Mouse (Mus musculus) left cerebral cortex, postnatal 25 days (tissue): Measurements from ENCODE around the gene Prps2. TPM values are rescaled to one million over a fixed set of nuclear protein-coding genes. Genes with fewer than 3 reads are reported as not detected.
"Not testable (repeated sequence)": the region's sequence is repeated elsewhere in the genome, so short reads cannot be mapped to it uniquely, and the experiment has no call there.

Experiments used
- DNase-seq, 2 experiments: peaks; one replicate each; pipeline ENCODE4 v3.0.0; 2022; ENCODE audit warnings: low spot score in 2 of 2, mixed read lengths in 1 of 2
- intact Hi-C: fragments of 180-260 bp; cut with DNase I; formaldehyde crosslinking; loops from one replicate; pipeline ENCODE4 v1.15.1; 2025
- total RNA-seq, 2 experiments: library from RNA; stranded (reverse); gene quantifications; 2 replicates each; pipeline ENCODE4 v1.2.3; 2021

The Prps2 gene
- total RNA-seq, 2 experiments from 2014 or later = 26.0 to 26.1 TPM

- no peak for DNase-seq
- intact Hi-C loops = no loop called here
These were observed 52.9 kb downstream of the Prps2 start for GRCm38 (mm10) chrX:167329620-167330019.

GRCm38 (mm10) chrX:167329098-167329497, 53.5 kb downstream of the Prps2 start:
- peak; percentile 2 to 39 for DNase-seq
- intact Hi-C loops = no loop called here

GRCm38 (mm10) chrX:167328519-167328918, 54.0 kb downstream of the Prps2 start:
- no peak for DNase-seq
- intact Hi-C loops = no loop called here

GRCm38 (mm10) chrX:167323742-167324141, 58.8 kb downstream of the Prps2 start:
- intact Hi-C loops = no loop called here
- DNase-seq = no peak

- intact Hi-C loops = no loop called here
These were observed 61.2 kb downstream of the Prps2 start for GRCm38 (mm10) chrX:167321233-167321806.

GRCm38 (mm10) chrX:167318819-167319396, 63.6 kb downstream of the Prps2 start:
- intact Hi-C loops = no loop called here
- peak in 1 of 2 experiments; percentile 24 for DNase-seq

More at GRCm38 (mm10) chrX:167321233-167321806, 61.2 kb downstream of the Prps2 start:
- DNase-seq = no peak

- no peak for DNase-seq
- intact Hi-C loops = no loop called here
These were observed 66.8 kb downstream of the Prps2 start for GRCm38 (mm10) chrX:167315766-167316165.

GRCm38 (mm10) chrX:167315093-167315726, 67.3 kb downstream of the Prps2 start:
- DNase-seq = no peak
- intact Hi-C loops = no loop called here

GRCm38 (mm10) chrX:167302061-167302460, 80.5 kb downstream of the Prps2 start:
- intact Hi-C loops, DNase-seq: not testable (repeated sequence)

Other genes starting within 250 kb of the Prps2 start
- gene Tmsb4x, start 173.4 kb downstream of the Prps2 start, total RNA-seq = 1,000 to 10,000 TPM in 1 of 2 experiments, 100 to 1,000 TPM in 1; 958 to 1,007 TPM
- under 1 TPM; 0.14 to 0.37 TPM for gene Tlr8, start 118.4 kb downstream of the Prps2 start, total RNA-seq
- gene Tlr7, start 52.2 kb downstream of the Prps2 start, total RNA-seq = 1 to 10 TPM; 3.3 to 3.5 TPM